Mouse (Mus musculus): ENCODE data around the gene Zfp810.
"Not testable (repeated sequence)": the region's sequence is repeated elsewhere in the genome, so short reads cannot be mapped to it uniquely, and the experiment has no call there.

Gene Zfp810

GRCm38 (mm10) chr9:22307156-22307919 lies at the start of gene Zfp810:
TSS of gene Zfp810 (minus strand) at chr9:22307648.
- peak; percentile 94 for DNase-seq (ENCODE audit: low spot score)

GRCm38 (mm10) chr9:22355919-22356318 lies 48.5 kb upstream of the Zfp810 start:
- no peak for DNase-seq (ENCODE audit: low spot score)

- DNase-seq (ENCODE audit: low spot score), result no peak
These were observed 46.5 kb upstream of the Zfp810 start for GRCm38 (mm10) chr9:22353901-22354300.

- no peak for DNase-seq (ENCODE audit: low spot score)
These were observed 46.0 kb upstream of the Zfp810 start for GRCm38 (mm10) chr9:22353465-22353864.

GRCm38 (mm10) chr9:22340331-22340730 lies 32.9 kb upstream of the Zfp810 start:
- no peak for DNase-seq (ENCODE audit: low spot score)

- DNase-seq (ENCODE audit: low spot score), result no peak
These were observed 29.8 kb upstream of the Zfp810 start for GRCm38 (mm10) chr9:22337217-22337616.

- DNase-seq (ENCODE audit: low spot score), result peak; percentile 84
These were observed 20.3 kb upstream of the Zfp810 start for GRCm38 (mm10) chr9:22327475-22328387.

GRCm38 (mm10) chr9:22327099-22327474 lies 19.6 kb upstream of the Zfp810 start:
- no peak for DNase-seq (ENCODE audit: low spot score)

GRCm38 (mm10) chr9:22324579-22324978 lies 17.1 kb upstream of the Zfp810 start:
- no peak for DNase-seq (ENCODE audit: low spot score)

- DNase-seq (ENCODE audit: low spot score), result no peak
These were observed 15.1 kb upstream of the Zfp810 start for GRCm38 (mm10) chr9:22322381-22323211.

- no peak for DNase-seq (ENCODE audit: low spot score)
These were observed 11.7 kb upstream of the Zfp810 start for GRCm38 (mm10) chr9:22319109-22319508.

- not testable (repeated sequence) for DNase-seq (ENCODE audit: low spot score)
These were observed 8.6 kb upstream of the Zfp810 start for GRCm38 (mm10) chr9:22316047-22316446.

- DNase-seq (ENCODE audit: low spot score), result no peak
These were observed 6.6 kb upstream of the Zfp810 start for GRCm38 (mm10) chr9:22314066-22314465.

GRCm38 (mm10) chr9:22313218-22313617 lies 5.8 kb upstream of the Zfp810 start:
- DNase-seq (ENCODE audit: low spot score), result no peak

- no peak for DNase-seq (ENCODE audit: low spot score)
These were observed 2.2 kb upstream of the Zfp810 start for GRCm38 (mm10) chr9:22309651-22310050.

- DNase-seq (ENCODE audit: low spot score), result not testable (repeated sequence)
These were observed 443 bp upstream of the Zfp810 start for GRCm38 (mm10) chr9:22307920-22308262.

- DNase-seq (ENCODE audit: low spot score), result no peak
These were observed 722 bp downstream of the Zfp810 start for GRCm38 (mm10) chr9:22306726-22307125.

- DNase-seq (ENCODE audit: low spot score), result no peak
These were observed 5.2 kb downstream of the Zfp810 start for GRCm38 (mm10) chr9:22302199-22302598.

GRCm38 (mm10) chr9:22278733-22279132 lies 28.7 kb downstream of the Zfp810 start:
- no peak for DNase-seq (ENCODE audit: low spot score)

GRCm38 (mm10) chr9:22268886-22269285 lies 38.6 kb downstream of the Zfp810 start:
- no peak for DNase-seq (ENCODE audit: low spot score)

GRCm38 (mm10) chr9:22262611-22263010 lies 44.8 kb downstream of the Zfp810 start:
- DNase-seq (ENCODE audit: low spot score), result no peak

- no peak for DNase-seq (ENCODE audit: low spot score)
These were observed 45.9 kb downstream of the Zfp810 start for GRCm38 (mm10) chr9:22261594-22261993.
